Mouse (Mus musculus) testis, adult 2 months (tissue): ENCODE measurements around the gene Gmpr.

ENCODE experiments used
- CTCF ChIP-seq: fragments of 200-500 bp; IDR thresholded peaks from 2 replicates; pipeline ENCODE4 v1.5.1; 2012; ENCODE audit warnings: low read depth, mild to moderate bottlenecking, inconsistent platforms, low read length, moderate library complexity; ENCODE audit not compliant: control insufficient read depth, insufficient read depth, insufficient replicate concordance
- POLR2A ChIP-seq: fragments of 200-500 bp; IDR thresholded peaks from 2 replicates; pipeline ENCODE4 v1.6.1; 2012; ENCODE audit warnings: low read depth, mild to moderate bottlenecking, inconsistent platforms, low read length, moderate library complexity; ENCODE audit not compliant: control insufficient read depth

GRCm38 (mm10) chr13:45526230-45526629, 19.0 kb downstream of the Gmpr start:
- no peak for TF ChIP-seq POLR2A
- TF ChIP-seq CTCF = no peak
